Mouse (Mus musculus) cerebellum, adult 11-12 months (tissue): ENCODE data around the gene Gm10197.

Source experiments
- DNase-seq: peaks from one replicate; pipeline ENCODE4 v3.0.0; 2022

The Gm10197 gene

DNA sequence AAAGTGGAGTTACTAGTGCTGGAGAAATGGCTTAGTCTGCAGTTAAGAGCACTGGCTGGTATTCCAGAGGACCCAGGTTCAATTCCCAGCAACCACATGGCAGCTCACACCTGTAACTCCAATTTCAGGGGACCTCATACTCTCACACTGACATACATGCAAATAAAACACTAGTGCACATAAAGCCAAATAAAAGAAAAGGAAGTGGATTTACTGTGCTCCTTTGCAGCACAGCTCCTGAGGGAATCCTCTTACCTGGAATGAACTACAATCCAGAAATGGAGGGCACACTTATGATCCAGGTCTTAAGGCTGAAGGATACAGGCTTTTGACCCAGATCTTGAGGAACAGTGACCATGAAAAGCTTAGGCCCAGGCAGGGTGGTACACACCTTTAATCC is 22.1 kb upstream of the Gm10197 start:
- no peak for DNase-seq

DNA sequence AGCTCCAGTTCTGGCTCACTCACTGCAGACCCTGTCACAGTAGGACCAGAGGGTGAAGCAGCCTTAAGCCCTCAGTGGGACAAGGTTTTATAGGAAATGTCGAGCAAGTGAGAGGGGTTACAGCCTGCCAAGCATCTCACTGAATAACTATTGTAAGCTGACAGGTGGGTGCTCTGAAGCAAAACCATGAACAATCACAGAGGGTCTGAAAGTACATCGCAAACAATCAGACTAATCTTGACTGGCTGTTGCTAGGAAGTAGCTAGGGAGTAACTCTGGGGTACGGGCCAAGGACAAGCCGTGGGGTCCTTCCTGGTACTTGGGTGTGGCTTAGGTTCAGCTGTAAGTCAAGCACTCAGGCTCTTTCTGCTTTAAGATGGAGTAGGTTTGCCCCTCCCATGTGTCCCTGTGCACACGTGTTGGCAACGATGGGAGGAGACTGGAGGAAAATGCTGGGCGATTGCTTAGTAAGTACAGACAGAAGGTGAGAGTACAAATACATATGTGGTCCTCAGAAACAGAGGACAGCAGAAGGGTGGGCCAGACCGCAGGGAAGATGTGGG is 21.3 kb upstream of the Gm10197 start:
- DNase-seq, result no peak

DNA sequence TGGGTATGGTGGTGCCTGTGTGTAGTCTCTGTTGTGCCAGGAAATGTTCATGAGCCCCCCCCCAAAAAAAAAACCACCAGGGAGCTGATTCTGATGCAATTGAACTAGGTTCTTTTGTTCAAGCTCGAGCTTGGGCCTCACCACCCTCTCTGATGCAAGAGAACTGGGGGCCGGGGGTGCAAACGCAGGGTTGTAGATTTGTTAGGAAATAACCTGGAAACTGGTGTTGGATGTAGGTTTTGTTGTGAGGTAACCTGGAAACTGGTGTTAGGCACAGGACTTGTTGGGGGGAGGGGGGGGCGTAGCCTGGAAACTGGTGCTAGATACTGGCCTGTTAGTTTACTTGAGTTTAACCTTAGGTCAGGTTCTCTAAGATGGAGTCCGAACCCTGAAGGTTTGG is 20.2 kb upstream of the Gm10197 start:
- no peak for DNase-seq

DNA sequence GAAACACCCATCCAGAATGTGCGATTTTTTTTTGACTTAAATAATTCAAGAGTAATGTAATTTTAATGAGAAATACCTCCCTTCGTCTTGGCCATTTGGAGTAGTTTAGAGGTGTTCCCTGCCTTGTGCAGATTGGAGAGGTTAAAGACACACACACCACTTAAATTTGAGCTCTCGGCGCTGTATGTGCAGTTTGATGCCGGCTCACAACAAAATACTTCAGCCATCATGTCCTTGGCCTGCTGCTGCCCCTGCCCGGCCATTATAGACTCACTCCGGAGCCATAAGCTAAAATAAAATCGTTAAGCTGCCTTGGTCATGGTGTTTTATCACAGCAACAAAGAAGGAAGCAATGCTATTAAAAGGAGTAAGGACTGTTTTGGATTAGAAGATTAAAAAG is 19.8 kb upstream of the Gm10197 start:
- DNase-seq, result no peak

DNA sequence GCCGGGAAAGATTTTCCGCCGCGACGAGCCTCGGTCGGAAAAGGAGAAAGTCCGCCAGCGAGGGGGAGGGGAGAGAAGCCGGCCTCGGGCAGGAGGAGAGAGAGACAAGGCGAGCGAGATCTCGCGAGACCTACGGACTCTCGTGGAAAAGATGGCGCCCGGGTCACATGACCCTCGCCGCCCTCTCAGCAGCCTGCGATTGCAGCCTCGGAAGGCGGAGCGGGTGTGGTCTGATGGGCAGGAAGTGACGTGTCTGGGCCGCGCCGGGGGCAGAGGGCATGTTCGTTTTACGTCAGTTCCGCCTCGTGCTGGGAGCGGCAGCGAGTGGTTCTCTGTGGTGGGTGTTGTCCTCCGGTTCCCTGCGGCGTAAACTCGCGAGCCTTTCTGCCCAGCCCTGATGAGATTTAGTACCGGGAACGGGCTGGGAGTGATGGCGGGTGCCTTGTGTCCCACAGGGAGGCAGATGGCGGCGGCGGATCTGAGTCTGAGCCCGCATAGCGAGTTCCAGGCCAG is 19.0 kb upstream of the Gm10197 start, which contains the start of gene Smndc1:
Gene Smndc1, minus strand, starts transcription at position 84 of the 513 bp plus-strand sequence.
- peak; percentile 100 for DNase-seq

DNA sequence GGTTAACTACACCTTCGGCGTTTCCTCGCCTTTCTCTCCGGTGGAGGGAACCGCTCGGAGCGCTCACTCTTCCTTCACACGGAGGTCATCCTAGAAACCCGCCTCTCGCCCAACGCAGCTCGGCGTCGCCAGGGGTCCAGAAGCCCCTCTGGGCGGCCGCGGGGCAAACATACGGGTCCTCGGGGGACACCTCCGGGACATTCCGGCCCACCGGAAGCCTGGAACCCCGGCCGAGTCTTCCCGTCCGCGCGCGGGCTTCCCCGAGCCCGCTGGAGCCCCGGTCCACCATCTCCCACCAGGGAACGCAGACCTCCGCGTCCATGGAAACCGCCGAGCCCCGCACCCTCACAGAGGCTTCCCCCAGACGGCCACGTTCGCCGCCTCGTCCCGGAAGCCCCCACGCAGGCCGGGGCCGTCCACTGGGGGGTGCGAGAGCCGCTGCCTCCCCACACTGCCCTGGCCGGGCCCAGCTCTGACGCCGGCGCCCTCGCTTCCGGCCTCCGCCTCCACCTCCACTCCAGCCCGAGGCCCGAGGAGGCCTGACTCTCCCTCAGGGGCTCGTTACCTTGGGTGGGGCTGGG is 18.4 kb upstream of the Gm10197 start:
- DNase-seq, result no peak

DNA sequence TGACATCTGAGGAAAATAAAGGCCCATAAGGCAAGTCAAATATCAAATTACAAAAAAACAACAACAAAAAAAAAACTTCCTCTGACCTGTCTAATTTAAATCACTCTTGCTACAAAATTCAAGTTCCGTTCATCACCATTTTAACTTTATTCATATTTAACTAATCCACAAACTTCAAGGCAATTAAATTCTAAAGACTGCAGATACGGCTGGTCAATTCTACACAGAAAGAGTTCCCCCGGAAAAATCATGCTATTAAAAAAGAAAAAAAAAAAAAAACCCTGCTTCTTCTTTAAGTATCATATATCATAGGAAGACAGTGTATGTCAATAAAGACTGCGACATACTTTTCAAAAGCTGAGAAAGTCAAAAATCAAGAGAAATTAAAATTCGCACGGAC is 17.9 kb upstream of the Gm10197 start:
- no peak for DNase-seq

DNA sequence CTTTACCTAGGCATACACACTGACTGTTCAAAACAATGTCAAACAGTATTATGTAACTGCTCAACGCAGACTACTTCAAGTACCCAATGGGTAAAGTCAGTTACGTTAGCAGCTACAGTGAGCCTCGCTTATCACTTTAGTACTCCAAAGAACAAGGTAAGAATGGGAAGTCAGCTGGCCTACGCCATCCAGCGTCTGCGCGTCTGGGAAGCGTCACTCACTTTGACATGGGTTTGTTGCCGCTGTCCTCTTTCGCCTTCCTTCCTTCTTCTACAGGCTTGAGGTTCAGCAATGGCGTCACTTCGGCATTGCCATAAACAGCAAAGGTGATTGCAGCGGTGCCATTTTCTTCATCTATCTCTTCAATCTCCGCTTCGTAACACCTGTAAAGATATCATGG is 11.8 kb upstream of the Gm10197 start:
- no peak for DNase-seq

DNA sequence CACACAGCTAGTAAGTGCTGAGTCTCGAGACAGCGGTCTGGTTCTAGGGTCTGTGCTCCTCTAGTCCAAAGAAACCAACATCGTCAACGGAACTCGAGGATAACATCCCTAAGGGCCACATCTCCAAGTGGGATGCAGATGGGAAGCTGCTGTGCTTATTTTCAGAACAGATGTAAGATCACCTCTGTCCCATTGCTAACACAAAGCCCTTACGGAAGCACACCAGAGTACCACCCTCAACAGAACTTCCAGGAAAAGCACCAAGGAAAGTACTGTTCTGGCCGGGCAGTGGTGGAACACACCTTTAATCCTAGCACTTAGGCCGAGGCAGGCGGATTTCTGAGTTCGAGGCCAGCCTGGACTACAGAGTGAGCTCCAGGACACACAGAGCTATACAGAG is 6.9 kb upstream of the Gm10197 start:
- no peak for DNase-seq

DNA sequence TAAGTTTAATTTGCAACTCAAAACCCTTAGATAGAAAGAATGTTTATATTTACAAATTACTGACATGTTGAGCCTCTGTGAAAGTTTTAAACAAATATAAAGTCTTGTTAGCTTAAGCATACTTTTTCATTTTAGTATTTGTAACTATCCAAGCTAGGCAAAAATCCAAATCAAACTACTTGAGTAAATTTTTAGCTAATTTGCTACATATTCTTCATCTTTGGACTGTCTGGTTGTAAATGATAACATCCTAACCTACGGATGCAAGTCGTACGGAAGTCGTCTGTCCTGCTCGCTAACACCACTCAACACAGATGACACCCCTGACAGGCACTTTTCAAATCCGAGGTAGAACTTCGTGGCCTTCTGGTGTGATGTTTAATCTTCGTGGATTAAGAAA is 6.1 kb upstream of the Gm10197 start:
- DNase-seq, result no peak

DNA sequence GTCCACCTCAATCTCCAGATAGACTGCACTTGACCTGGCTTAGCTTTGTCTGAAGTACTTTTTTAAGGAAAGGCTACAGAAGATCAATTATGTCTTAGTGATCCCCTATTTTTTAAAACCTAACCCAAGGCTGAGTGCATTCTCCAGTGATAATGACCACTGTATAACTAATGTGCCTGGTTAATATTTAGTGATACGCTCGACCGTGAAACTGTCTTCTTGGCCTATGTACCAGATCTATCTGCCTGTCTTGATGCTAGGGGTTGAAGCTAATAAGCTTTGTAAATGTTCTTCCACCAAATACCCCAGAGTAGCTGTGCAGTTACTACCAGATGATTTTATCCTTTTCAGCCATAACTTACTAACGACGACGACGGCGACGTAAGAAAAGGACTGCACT is 4.2 kb upstream of the Gm10197 start:
- no peak for DNase-seq

DNA sequence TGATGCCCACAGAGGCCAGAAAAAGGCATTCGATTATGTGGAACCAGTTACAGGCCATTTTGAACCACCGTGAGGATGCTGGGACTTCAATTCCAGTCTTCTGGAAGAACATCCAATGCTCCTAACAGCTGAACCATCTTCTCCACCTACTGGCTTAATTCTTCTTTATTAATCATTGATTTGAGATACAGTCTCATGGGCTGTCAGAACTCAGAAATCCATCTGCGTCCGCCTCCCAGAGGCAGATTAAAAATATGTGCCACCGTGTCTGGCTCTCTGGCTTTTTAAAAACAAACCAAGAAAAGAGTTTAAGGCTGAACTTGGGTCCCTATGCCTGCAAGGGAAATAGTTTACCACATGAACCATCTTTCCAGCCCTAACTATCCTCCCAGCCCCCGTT is 3.7 kb upstream of the Gm10197 start:
- no peak for DNase-seq

DNA sequence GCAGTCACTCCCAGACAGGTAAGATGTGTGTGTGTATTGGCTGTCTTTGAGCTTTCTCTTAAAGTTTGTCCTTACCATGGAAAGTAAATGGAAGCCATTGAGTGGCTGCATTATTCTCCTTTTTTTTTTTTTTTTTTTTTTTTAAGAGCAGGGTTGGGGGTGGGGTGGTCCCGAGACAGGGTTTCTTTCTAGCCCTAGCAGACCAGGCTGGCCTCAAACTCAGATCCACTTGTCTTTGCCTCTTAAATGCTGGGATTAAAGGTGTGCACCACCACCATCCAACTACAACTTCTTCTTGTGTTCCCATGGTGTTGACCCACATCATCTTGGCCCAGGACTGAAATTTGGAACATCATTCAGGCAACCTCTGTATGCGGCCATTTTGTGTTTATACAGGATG is 2.0 kb upstream of the Gm10197 start:
- no peak for DNase-seq

DNA sequence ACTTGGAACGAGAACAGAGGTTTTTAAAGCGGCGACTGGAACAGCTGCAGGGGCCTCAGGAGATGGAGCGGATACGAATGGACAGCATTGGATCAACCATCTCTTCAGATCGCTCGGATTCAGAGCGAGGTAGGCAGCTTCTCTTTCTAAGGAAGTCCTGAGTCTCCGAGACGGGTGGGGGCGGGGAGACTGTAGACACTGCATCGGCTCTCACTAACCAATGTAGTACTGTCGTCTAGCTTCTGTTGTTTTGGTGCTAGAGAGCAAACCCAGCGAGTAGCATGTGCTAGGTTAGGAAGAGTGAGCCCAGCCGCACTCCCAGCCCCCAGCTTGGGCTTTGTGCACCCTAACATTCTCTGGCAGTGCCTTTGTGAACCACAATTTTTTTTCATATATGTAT is 1.3 kb downstream of the Gm10197 start:
- DNase-seq, result peak; percentile 28

DNA sequence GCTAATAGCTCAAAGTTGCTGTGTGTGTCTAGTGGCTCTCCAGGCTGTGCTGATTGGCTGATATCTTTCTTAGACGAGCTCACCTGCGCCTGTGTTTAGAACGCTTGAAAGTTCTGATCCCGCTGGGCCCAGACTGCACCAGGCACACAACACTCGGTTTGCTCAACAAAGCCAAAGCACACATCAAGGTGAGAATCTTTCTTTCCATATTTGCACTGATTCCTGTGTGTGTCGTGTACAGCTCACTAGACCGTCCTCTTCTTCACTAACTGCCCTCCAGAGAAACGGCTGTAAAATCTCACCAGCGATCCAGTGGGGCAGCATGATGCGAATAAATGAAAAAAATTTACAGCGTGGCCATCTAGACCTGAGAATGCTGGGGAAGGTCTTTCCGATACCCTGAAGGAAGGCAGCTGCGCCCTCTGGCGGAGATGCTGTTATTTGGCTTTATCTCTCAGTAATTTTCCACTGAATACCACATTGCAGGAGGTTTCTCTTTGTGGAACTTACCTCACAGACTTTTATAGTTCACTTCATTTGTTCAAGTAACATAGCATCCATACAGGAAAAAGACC is 2.0 kb downstream of the Gm10197 start:
- peak; percentile 81 for DNase-seq

DNA sequence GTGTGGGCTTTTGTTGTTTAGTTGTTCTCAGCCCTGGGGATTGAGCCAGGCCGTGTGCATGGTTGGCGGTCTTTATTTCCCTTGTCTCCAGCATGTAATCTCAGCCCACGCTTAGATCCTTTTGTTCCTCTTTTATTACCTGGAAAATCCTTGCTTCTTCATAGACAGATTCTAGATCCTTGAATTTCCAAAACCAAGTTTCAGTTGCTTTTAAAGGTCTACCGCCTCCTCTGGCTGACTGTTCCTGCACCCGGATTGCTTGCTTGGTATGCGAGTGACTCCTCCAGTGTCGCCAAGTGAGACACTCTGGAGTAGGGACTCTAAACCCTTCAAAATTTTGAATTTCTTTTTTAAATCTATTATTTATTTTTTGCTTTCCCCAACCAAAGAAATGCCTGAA is 4.7 kb downstream of the Gm10197 start:
- DNase-seq, result no peak

DNA sequence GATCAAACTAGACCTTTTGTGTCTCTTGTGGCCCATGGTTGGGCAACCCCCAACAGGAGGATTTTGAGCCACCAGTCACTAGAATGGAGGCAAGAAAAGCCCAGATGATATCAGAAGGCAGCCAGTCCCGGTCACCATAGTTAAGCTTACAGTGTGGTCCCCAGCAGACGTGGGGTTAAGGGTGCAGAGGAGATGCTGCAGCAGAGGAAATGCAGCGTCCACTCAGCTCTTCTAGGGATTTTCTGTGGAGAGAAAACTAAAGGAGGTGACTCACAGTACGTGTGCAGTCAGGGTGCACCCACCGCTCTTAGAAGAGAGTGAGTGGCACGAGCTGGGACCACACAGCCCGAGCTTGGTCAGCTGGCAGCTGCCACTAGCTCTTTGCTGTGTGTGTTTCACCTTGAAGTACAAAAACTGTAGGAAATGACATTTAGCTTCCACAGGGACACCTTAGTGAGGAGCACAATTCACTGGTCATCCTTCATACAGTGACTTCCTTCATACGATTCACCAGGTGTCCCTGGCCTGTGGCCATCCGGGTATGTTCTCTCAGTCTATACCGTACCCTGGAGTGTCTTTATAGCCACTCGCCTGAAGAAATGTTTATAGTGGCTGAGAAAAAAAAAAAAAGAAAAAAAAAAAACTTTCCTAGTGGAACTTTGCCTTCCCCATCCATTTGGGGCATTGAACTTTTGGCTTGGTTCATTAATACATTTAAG is 5.3 kb downstream of the Gm10197 start:
- peak; percentile 42 for DNase-seq

DNA sequence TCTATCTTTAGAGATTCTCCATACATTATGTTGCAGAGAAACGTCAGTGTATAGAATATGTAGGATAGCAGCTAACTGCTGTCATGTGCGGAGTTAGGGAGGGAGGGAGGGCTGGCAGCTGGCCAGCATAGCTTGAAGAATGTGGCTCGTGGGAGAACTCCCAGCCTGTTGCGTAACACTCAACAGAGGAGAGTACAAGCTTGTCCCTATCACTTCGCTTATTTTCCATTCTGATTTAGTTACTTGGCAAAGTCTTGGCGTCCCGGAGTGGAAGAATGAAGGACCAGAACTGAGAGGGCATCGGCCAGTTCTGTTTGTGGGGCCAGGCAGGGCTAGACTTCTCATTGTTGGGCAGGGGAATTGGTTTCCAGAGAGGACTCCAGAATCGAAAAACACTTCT is 6.6 kb downstream of the Gm10197 start:
- DNase-seq, result peak; percentile 70

DNA sequence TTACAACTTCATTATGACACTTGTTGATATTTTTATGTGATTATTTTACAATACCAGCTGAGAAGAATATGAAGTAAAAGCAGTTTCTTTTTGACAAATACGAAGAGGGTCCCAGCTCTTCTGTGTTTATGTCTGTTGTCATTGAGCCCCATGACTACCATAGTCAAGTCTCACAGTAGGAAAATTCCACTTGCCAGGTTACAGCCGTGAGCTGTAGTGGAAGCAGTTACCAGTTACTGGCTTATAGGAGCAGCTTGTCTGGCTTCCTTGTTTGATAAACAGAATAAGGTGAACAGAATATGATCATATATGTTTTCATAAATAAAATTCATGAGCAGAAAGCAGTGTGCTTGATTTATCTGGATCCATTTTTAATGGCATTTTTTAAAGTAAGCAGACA is 7.0 kb downstream of the Gm10197 start:
- no peak for DNase-seq

DNA sequence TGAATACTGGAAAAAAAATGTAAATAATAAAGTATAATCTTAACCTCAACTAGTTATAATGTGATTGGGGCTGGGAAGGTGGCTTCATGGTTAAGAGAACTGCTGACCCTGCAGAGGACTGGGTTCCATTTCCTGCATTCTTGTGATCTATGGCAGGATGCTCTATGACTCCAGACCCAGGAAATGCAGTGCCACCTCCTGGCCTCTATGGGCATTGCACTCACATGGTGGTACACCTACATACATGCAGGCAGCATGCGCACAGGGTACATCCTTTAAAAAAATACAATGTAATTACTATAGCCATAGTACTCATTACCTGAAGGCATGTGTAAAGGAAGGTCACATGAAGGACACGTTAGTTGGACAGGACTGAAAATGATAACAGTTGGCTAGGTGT is 8.6 kb downstream of the Gm10197 start:
- DNase-seq, result peak; percentile 62

DNA sequence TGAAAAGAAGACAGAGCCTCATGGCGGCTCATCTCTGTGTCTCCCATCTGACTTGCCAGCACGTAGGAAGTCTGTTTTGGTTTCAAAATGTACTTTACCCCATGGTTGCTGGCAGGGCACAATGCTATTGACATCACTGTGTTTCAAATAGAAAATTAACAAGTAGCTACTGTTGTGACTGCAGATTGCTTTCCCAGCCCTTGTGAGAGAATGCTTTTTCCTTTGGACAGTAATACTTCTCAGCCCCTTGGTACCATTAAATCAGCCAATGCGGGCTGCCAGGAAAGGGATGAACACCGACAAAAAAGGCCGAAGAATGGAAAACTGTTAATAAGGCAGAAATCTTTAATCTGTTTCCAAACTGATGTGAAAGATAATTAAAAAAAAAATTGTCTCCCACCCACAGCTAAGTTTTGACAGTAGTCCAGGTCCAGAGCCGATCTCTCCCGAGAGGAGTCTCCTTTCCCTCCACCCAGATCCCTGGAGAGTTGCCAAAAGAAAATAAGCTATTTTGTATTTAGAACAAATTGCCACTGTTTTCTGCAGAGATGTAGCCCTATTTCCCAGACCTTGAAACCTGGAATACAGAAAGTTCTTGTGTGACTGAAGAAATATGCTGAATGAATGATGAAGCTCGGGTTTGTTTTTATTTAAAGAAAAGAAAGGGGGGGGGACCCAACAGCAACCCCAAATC is 11.2 kb downstream of the Gm10197 start:
- DNase-seq, result peak; percentile 82

DNA sequence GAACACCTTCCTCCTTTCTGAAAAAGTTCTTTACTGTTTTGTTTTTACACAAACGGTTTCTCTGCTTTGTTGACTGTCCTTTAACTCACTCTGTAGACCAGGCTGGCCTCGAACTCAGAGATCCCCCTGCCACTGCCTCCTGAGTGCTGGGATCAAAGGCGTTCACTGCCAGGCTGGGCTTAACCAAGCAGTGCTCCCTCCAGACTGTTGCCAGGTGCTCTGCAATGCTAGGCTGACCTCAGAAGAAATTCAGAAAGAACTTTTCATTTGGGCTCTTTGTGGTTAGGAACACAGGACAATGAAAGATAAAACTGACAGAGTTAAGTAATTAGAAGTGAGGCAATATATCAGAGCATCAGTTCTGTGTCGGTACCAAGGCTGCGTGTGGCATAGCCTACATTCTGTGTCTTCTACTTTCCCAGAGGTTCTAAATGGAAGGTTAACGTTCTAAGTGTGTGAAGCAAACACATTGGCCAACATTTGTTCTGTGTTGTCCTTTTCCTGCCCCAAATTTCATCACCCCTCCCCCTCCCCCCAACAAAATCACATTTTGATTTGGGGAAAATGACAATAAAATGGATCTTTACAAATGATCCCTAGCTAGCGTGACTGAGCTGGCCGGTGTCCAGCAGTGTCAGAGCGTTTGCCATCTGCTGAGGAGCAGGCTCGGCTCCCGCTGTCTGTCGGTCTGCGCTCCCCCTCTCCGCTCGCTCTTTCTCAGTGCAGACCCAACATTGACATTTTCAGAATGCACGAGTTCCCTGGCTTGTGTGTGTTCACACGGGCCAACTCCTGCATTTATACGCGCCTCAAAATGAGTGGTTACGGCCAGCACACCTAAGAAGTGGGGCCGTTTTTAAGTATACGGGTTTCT is 12.2 kb downstream of the Gm10197 start:
- DNase-seq, result peak; percentile 89
